Mouse (Mus musculus): ENCODE results near the gene Wdr75.
A peak's percentile ranks its signal among the peaks of the same experiment; 100 is the strongest.

Wdr75 gene

DNA sequence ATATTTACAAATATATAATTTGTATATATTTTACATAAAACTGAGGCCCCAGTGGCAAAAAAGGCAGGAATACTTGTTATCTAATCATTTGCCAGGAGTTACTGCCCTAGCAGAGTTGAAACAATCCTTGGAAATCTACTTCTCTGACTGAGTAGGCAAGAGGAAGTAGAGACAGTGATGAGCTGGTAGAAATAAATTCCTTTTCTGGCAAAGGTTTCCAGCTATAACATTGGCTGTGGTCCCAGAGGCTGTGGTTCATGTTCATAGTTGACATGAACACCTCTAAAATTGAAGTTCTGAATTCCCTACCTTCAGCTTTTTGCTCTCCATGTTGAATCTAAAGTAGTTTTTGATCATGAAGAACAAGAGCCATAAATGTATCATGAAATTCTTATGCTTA, 43.3 kb downstream of the Wdr75 start:
- no peak for DNase-seq

DNA sequence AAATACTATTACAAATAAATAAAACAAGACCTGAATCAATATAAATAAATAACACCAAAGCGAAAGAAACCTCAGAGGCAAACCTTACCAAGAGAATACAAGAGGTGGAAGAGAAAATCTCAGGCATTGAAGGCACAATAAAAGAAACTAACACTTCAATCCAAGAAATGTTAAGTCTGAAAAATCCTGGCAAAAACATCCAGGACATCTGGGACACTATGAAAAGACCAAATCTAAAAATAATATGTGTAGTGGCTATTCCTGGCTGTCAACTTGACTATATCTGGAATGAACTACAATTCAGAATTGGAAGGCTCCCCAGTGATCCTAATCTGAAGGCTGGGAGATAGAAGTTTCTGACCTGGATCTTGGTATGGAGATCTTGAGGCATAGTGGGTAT, 50.5 kb downstream of the Wdr75 start:
- DNase-seq: no peak

DNA sequence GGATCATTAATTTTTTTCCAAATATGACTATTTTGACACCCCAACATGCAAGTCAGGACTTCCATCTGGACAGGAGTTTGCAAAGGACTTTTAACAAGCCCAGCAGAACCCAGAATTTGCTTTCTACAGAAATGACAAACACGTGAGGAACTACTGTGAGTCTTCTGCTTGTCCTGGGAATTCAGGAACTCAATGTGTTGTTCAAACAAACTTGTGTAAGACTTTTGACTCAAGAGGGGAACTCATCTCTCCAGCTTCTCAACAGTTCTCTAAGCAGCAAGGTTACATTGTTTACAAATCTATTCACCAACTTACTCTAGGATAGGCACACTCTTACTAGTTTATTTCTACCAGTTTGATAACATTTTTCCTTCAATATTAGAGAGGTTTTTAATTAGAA, 63.1 kb downstream of the Wdr75 start:
- DNase-seq: no peak

DNA sequence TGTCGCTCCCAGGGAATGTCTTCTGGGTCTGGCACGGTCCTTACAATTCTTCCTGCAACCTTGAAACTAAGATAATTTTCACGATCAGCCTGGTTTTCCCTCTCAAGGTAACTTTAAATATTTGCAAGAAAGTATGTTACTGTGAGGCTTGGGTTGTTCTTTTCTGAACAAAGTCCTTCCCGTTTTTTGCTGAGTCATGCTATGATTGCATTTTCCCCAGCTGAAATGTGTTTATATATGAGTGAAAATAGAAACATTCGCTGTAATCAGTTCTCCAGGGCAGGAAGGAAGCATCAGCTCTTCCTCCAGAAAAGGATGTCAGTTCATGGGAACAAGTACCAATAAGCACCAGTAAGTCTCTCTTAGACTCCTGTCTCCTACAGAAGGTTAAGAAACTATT, 65.4 kb downstream of the Wdr75 start:
- no peak for DNase-seq

DNA sequence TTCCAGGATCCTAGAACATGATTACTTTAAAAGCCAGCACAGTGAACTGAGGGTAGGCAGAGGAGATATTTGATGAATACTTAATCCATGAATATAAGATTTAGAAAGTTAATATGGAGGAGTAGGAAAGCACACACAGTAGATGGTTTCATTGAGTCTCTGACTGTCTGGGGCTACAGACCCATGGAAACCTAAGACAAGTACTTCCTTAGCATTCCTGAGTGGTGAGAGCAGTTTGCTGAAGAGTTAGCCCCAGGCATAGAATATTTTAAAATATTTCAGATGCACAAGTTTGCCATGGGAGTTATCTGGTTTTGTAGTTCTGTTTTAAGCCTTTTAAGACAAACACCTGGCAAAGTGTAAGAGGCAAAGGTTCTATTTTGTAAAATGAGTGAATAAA, 66.2 kb downstream of the Wdr75 start:
- DNase-seq: no peak

DNA sequence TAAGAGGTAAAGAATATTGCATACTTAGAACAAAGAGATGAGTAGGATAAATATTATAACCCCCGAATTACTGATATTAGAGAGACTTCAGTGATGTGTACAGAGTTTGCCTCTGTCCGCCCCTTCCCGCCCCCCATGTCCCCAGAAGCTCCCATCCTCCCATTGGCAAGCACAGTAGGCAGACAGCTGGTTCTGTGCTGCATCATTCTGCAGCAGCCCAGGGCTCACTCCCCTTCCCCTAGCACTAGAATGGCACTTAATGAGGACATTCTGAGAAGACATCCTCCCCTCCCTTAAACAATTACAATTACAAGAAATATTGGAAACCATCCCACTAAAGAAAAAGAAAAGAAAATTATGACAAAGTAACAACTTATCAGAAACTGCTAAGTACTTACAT, 68.7 kb downstream of the Wdr75 start:
- peak; percentile 49 for DNase-seq

DNA sequence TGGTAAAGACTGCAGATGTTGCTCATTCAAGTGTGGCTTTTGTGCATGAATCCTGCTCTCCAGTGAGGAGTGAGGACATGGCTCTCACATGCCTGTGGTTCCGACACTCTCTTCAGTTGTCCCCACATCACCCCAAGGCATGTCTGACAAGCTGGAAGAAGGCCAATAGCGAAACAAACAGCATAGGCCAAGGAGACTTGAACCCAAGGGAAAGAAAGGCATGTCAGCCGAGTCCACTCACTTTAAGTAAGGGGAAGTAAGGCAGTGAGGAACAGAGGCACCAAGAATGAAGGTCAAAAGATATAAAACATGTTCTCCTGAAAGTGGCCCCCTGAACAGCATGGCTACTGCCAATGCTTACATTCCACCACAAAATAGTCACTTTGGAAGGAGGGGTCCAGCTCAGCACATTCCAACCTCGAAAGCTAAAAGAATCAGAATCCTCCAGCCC, 69.6 kb downstream of the Wdr75 start:
- peak; percentile 66 for DNase-seq

DNA sequence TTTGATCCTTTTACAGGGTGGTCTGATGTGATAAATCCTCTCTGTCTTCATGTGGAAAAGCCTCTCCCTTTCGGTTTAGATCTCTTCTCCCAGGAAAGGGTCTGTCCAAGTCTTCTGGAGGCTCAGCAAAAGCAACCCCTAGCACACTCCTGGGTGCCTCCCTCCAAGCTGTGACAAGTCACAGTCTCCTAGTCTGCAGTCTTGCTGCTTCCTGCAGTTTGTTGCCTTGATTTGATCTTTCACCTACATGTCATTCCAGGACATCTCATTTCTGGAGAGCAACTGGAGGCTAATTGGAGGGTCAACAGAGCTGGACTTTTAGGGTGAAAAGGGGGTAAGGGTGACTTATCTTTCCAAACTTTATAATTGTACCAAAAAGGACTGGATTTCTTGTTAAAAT, 70.3 kb downstream of the Wdr75 start:
- peak; percentile 50 for DNase-seq

DNA sequence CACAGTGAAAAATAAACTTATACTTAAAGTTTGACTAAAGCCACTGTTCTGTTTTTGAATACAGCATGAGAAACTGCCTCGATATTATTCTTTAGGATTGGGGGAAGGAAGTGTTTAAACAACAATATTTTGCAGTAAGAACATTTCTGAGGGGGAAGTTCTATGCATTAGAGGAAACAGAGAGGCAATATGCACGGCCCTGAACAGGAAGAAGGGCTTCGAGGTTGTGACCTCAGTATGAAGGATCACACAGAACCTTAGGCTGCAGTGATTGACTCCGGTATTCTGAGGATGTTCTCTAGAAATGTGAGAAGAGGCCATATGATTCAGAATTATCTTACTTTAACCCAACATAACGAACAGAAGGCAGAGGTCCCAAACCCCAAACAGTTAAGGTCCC, 70.8 kb downstream of the Wdr75 start:
- DNase-seq: no peak

DNA sequence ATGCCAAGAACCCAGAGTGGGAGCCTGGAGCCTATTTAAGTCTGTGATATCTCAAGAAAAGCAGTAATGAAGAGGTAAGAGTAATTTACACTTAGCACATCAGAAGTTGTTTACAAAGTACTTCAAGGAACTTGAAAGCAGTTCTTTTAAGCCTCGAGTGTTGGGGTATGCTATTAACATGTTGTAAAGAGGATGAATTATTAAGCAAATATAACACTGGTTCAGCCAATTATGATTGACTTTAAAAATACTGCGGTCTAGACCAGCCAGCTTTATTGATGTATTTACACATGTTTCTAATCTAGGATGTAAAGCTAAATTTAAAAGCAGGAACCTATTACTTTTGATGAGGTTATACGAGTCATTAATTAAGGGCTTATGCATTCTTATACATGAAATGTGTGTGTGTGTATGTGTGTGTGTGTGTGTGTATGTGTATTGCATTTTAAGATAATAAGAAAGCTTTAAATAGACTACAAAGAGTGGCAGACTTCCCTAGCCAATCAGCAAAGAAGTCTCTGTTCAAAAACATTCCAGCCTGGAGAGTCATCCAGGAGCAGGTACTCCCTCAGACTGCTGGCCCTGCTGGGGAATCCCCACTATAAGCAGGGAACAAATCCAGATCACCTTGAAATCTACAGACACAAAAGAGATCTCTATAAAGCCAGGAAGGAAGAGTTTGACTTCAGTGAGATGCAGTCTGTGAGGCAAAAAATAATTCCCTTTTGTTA, 71.5 kb downstream of the Wdr75 start:
- no peak for DNase-seq

DNA sequence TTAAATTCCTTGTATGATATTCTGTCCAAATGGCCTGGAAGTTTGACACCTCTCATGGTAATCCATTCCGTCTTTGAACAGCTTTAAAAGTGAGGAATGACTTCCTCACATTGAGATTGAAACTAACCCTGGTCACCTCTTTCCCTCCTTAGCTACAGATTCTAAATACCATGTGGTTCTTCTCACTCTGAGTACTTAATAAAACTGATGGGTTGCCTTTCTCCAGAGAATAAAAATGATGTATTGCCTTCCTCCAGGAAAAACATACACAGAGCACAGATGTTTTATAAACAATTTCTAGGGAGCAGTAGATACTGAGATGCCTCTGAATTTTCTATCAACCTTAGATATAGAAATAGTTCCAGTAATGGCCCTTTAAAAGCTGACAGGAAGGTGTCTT, 73.1 kb downstream of the Wdr75 start:
- no peak for DNase-seq

DNA sequence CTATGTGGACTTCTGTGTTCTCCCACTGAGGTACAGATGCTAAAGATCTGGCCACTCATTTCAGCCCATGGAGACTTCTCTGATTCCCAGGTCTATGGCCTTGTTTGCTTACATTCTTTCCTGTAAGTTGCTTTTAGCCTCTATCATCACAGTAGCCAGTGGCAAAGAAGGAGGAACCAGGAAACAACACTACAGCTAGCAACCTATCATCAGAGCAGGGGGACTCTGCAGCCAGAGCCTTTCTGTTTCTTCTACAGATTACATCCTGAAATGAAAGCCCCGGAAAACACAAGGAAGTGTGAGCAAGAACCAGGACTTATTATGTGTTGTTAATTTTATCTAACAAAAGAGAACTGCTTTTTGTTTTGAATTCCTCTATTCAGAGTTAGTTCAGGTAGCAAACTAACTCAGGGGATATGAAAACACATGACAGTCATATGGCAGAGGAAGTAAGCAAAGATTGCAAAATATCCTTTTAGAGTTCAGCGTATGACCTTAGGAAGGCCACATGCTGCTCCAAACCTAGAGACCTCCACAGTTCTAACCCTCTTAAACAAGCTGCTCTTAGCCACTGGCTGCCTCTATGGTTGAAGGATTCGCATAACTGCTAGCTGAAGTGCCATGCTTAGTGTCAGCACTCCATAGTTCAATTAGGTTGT, 73.6 kb downstream of the Wdr75 start:
- no peak for DNase-seq

Data from kidney, postnatal 10 days (tissue).